Mouse (Mus musculus): ENCODE data around the gene Ccdc102a. TPM values are rescaled to one million over a fixed set of nuclear protein-coding genes. Genes with fewer than 3 reads are reported as not detected.

The Ccdc102a gene
- polyA plus RNA-seq, 1 experiment from 2014 or later: 38.0 TPM

DNA sequence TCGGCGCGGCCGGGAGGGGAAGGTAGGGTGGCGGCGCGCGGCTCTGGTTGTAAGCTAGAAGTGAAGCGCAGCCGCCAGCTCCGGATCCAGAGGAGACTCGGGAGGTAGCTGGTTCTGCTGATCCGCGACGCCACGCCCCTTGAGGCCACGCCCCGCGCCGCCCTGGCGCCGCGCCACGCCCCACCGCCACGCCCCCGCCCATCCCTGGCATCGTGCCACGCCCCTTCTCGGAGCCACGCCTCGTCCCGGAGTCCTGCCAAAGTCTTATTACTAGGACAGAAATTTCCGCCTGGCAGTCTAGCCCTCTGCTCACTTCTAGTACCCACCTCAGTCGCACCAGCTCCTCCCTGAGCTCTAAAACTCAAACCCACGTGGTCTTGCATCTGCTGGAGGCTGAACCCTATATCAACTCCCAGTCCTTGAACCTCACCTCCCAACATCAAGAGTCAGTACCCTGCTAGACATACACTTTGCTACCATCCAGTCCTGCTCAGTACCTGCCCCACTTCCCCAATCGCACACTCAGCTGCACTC, 41.6 kb downstream of the Ccdc102a start, which contains the start of gene Dok4:
Gene Dok4, minus strand, starts transcription at position 134 of the 534 bp plus-strand sequence.
- WGBS: 2% methylated on average over 16 of the region's 37 CpGs
- Histone ChIP-seq H3K9me3 (ENCODE audit: control insufficient read depth, low read length) (no peaks in the 10 kb centered on the region), H3K4me1 (ENCODE audit: control insufficient read depth, insufficient read depth, low read length) (peaks cover 29% of the 10 kb centered on the region), H3K4me2 (ENCODE audit: low read depth, severe bottlenecking) (peak within 1 kb of the TSS; percentile 92), H3K27me3 (ENCODE audit: control insufficient read depth, insufficient read depth, low read length) (0 out of 2 replicates have a peak, but pooled peaks cover 2% of the 10 kb centered on the region), H3K27ac (replicated peaks; ENCODE audit: low read depth, low read length) (0 out of 2 replicates have a peak within 1 kb of the TSS, but pooled peaks have one; percentile 6), H3K4me3 (ENCODE audit: low read depth, low read length) (peak within 1 kb of the TSS; percentile 65), H3K9ac (ENCODE audit: low read length) (peak within 1 kb of the TSS; percentile 58), H3K36me3 (ENCODE audit: control insufficient read depth, insufficient read depth, low read length) (no peaks in the 10 kb centered on the region)
- ATAC-seq (ENCODE audit: insufficient number of reproducible peaks, low FRiP score, low TSS enrichment, low read depth) (peak; percentile 68), DNase-seq (ENCODE audit: low spot score) (peak; percentile 94)

DNA sequence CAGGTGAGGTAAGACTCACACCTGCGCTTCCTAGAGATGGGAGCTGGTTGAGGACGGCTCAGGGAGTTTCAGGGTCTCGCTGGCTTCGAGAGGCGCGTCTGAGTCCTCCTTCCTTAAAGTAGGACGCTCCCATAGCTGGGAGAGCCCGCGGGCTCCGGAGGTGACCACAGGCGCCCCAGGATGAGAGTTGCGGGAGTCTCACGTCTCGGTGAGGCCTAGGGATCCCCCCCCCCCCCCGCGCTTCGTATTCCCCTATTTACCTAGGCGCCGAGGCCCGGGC, 42.1 kb downstream of the Ccdc102a start:
- H3K4me2 ChIP-seq (ENCODE audit: low read depth, severe bottlenecking): peak overlapping the region; percentile 92
- peaks cover 29% of the 10 kb centered on the region for H3K4me1 ChIP-seq (ENCODE audit: control insufficient read depth, insufficient read depth, low read length)
- 0 out of 2 replicates have a peak, but pooled peaks cover 2% of the 10 kb centered on the region for H3K27me3 ChIP-seq (ENCODE audit: control insufficient read depth, insufficient read depth, low read length)
- 0 out of 2 replicates have a peak overlapping the region, but pooled peaks have one; percentile 6 for H3K27ac ChIP-seq (replicated peaks; ENCODE audit: low read depth, low read length)
- H3K4me3 ChIP-seq (ENCODE audit: low read depth, low read length): peak overlapping the region; percentile 65
- peak overlapping the region; percentile 58 for H3K9ac ChIP-seq (ENCODE audit: low read length)
- ATAC-seq (ENCODE audit: insufficient number of reproducible peaks, low FRiP score, low TSS enrichment, low read depth) (no peak), DNase-seq (ENCODE audit: low spot score) (peak; percentile 29)
- no peaks in the 10 kb centered on the region for H3K36me3 ChIP-seq (ENCODE audit: control insufficient read depth, insufficient read depth, low read length)
- under 1% methylated on average over 16 of the region's 20 CpGs for WGBS
- H3K9me3 ChIP-seq (ENCODE audit: control insufficient read depth, low read length): no peaks in the 10 kb centered on the region

DNA sequence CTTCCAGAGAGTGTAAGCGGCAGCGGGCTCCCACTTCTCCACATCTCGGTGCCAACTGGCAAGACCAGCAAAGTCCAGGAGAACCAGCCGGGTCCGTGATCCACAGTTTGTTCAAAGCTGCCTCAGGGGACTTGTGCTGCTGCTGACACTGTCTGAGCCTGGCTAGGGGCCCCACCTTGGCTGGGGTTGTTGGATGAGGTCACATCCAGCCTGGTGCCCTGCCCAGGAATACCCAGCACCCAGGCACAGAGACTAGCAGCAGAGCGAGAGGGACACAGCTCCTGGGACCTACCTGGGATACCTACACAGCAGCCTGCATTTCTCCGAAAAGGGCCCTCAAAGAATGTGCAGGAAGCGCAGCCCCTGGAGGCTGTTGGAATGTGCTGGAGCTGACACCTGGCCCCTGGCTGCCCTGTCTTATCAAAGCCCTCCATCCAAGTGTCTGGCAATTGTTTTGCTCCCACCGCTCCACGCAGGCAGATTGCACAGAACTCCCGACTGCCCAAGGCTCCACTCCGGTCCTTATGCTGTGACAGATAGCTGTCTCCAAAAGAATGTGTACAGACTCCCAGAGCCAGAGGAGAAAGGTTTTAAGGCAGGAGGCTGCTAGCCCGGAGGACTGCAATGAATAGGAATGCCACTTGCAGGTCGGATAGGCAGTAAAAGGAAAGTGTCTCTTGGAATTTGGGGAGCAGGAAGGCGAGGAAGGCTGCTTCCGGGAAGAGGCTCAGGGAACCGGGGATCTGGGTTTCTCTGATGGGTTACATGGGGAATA, 42.6 kb downstream of the Ccdc102a start:
- Histone ChIP-seq H3K27me3 (ENCODE audit: control insufficient read depth, insufficient read depth, low read length) (0 out of 2 replicates have a peak, but pooled peaks cover 2% of the 10 kb centered on the region), H3K4me3 (ENCODE audit: low read depth, low read length) (peak overlapping the region; percentile 65), H3K9me3 (ENCODE audit: control insufficient read depth, low read length) (no peaks in the 10 kb centered on the region), H3K4me1 (ENCODE audit: control insufficient read depth, insufficient read depth, low read length) (peaks cover 35% of the 10 kb centered on the region), H3K27ac (replicated peaks; ENCODE audit: low read depth, low read length) (no peak overlapping the region), H3K9ac (ENCODE audit: low read length) (peak overlapping the region; percentile 58), H3K4me2 (ENCODE audit: low read depth, severe bottlenecking) (peak overlapping the region; percentile 92), H3K36me3 (ENCODE audit: control insufficient read depth, insufficient read depth, low read length) (no peaks in the 10 kb centered on the region)
- ATAC-seq (ENCODE audit: insufficient number of reproducible peaks, low FRiP score, low TSS enrichment, low read depth) (no peak), DNase-seq (ENCODE audit: low spot score) (peak; percentile 36)
- 15% methylated on average over 17 of the region's 17 CpGs for WGBS

DNA sequence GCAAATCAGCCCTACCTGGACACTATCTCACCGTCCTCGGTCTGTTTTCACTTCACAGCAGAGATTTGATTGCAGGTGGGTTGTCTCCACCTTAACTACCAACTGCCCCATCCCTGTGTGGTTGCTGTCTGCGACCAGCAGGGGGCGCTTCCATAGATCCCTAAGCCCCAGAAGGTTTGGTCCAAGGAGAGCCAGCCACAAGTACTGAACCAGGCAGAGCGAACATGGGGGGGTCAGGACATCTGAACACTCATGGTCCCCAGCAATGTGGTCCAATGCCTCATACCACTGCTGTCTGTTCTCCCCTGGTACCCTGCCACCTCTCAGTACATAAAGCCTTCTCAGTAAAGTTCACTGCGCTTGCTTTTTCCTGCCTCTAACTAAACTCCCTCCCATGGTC, 43.5 kb downstream of the Ccdc102a start:
- Histone ChIP-seq H3K27me3 (ENCODE audit: control insufficient read depth, insufficient read depth, low read length) (0 out of 2 replicates have a peak, but pooled peaks cover 2% of the 10 kb centered on the region), H3K27ac (replicated peaks; ENCODE audit: low read depth, low read length) (no peak overlapping the region), H3K4me2 (ENCODE audit: low read depth, severe bottlenecking) (peak overlapping the region; percentile 92; the same call in 1 of the 2 replicates), H3K36me3 (ENCODE audit: control insufficient read depth, insufficient read depth, low read length) (no peaks in the 10 kb centered on the region), H3K9ac (ENCODE audit: low read length) (no peak overlapping the region), H3K4me1 (ENCODE audit: control insufficient read depth, insufficient read depth, low read length) (peaks cover 36% of the 10 kb centered on the region), H3K4me3 (ENCODE audit: low read depth, low read length) (no peak overlapping the region), H3K9me3 (ENCODE audit: control insufficient read depth, low read length) (no peaks in the 10 kb centered on the region)
- peak; percentile 79 for DNase-seq (ENCODE audit: low spot score)
- WGBS: 12% methylated on average over 6 of the region's 6 CpGs
- no peak for ATAC-seq (ENCODE audit: insufficient number of reproducible peaks, low FRiP score, low TSS enrichment, low read depth)

DNA sequence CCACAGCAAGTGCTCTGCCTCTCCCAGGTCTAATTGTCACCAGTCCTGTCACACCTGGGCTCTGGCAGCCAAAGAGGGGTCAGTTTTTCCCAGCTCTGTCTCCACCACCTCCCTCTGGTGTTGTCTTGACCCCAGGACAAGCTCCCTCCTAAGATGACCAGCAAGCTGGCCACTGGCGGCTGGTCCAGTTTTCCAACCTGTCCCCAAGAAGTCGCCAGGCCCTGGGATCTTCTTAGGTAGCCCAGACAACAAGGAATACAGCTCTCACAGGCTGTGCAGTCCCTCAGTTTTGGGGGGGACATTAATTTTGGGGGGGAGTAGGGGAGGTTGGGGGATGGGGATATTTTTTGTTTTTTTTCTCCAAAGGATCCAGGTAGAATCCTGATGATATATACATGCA, 45.3 kb downstream of the Ccdc102a start:
- no peak overlapping the region for H3K4me3 ChIP-seq (ENCODE audit: low read depth, low read length)
- 0 out of 2 replicates have a peak, but pooled peaks cover 2% of the 10 kb centered on the region for H3K27me3 ChIP-seq (ENCODE audit: control insufficient read depth, insufficient read depth, low read length)
- no peaks in the 10 kb centered on the region for H3K9me3 ChIP-seq (ENCODE audit: control insufficient read depth, low read length)
- peaks cover 36% of the 10 kb centered on the region for H3K4me1 ChIP-seq (ENCODE audit: control insufficient read depth, insufficient read depth, low read length)
- H3K9ac ChIP-seq (ENCODE audit: low read length): no peak overlapping the region; the same call in 1 of the 2 replicates
- DNase-seq (ENCODE audit: low spot score) (no peak), ATAC-seq (ENCODE audit: insufficient number of reproducible peaks, low FRiP score, low TSS enrichment, low read depth) (no peak)
- H3K27ac ChIP-seq (replicated peaks; ENCODE audit: low read depth, low read length): no peak overlapping the region
- no peak overlapping the region for H3K4me2 ChIP-seq (ENCODE audit: low read depth, severe bottlenecking)
- WGBS: 46% methylated on average over 2 of the region's 2 CpGs
- H3K36me3 ChIP-seq (ENCODE audit: control insufficient read depth, insufficient read depth, low read length): no peaks in the 10 kb centered on the region

DNA sequence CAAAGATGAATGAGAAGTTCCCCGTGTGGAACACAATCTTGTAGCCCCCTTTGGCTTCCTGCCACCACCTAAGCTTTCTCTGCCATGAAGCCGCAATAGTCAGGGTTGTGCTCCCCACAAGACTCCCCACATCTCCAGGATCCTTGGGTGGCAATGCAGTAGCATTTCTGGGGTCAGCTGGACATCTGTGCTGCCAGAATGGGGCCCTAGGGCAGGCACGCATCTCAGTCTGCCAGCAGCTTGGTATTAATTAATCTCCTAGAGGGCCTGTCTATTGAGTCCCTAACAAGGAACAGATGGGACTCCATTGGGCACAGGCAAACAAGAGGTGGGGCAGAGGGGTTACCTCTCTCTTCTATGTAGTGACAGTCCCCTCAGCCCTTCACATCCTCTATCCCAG, 45.7 kb downstream of the Ccdc102a start:
- Histone ChIP-seq H3K4me1 (ENCODE audit: control insufficient read depth, insufficient read depth, low read length) (peaks cover 36% of the 10 kb centered on the region), H3K4me2 (ENCODE audit: low read depth, severe bottlenecking) (peak overlapping the region; percentile 24; the same call in 1 of the 2 replicates), H3K27me3 (ENCODE audit: control insufficient read depth, insufficient read depth, low read length) (0 out of 2 replicates have a peak, but pooled peaks cover 2% of the 10 kb centered on the region), H3K9me3 (ENCODE audit: control insufficient read depth, low read length) (no peaks in the 10 kb centered on the region), H3K4me3 (ENCODE audit: low read depth, low read length) (no peak overlapping the region), H3K36me3 (ENCODE audit: control insufficient read depth, insufficient read depth, low read length) (no peaks in the 10 kb centered on the region), H3K27ac (replicated peaks; ENCODE audit: low read depth, low read length) (no peak overlapping the region), H3K9ac (ENCODE audit: low read length) (no peak overlapping the region)
- no peak for ATAC-seq (ENCODE audit: insufficient number of reproducible peaks, low FRiP score, low TSS enrichment, low read depth)
- DNase-seq (ENCODE audit: low spot score): peak; percentile 37
- WGBS: 18% methylated on average over 3 of the region's 3 CpGs

DNA sequence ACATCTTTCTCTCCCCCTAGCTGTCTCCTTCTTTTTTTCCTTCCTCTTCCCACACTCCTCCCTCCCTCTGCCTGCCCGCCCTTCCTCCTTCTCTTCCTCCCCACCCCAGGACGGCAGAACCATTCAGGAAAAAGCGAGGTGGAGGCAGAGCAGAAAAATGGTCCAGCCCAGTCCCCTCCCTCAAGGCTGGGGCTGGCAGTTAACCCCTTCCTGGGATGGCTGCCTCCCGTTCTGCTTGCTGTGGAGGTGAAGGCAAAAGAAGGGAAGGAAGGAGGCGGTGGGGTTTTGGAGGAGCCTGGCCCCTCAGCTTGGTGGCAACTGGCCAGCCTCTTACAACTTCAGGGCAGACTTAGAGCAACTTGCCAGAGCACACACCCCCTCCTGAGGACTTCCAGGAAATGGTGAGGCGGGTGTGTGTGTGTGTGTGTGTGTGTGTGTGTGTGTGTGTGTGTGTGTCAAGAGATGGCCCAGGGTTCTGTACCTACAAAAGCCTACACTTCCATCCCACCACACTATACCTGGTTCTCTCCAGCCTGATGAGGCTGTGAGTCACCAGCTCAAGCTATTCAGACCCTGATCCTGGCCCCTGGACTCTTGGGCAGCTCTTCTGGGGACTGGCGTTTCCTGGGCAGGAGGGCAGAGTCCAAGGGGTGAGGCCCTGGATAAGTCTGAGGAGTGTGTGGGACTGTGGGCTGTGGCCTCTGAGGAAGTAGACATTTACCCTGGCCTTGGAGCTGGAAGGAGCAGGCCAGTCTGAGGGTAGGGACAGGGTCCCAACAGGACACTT, 46.6 kb downstream of the Ccdc102a start:
- Histone ChIP-seq H3K4me3 (ENCODE audit: low read depth, low read length) (peak overlapping the region; percentile 39), H3K9me3 (ENCODE audit: control insufficient read depth, low read length) (no peaks in the 10 kb centered on the region), H3K9ac (ENCODE audit: low read length) (peak overlapping the region; percentile 35; the same call in 1 of the 2 replicates), H3K27ac (replicated peaks; ENCODE audit: low read depth, low read length) (no peak overlapping the region; the same call in 1 of the 2 replicates), H3K4me1 (ENCODE audit: control insufficient read depth, insufficient read depth, low read length) (peaks cover 33% of the 10 kb centered on the region), H3K36me3 (ENCODE audit: control insufficient read depth, insufficient read depth, low read length) (no peaks in the 10 kb centered on the region), H3K27me3 (ENCODE audit: control insufficient read depth, insufficient read depth, low read length) (0 out of 2 replicates have a peak, but pooled peaks cover 2% of the 10 kb centered on the region), H3K4me2 (ENCODE audit: low read depth, severe bottlenecking) (peak overlapping the region; percentile 77)
- DNase-seq (ENCODE audit: low spot score): peak; percentile 80
- ATAC-seq (ENCODE audit: insufficient number of reproducible peaks, low FRiP score, low TSS enrichment, low read depth): peak; percentile 37; the same call in 1 of the 2 replicates
- WGBS: 6% methylated on average over 7 of the region's 7 CpGs
